Mouse (Mus musculus) kidney, embryonic 16.5 days (tissue): Measurements from ENCODE around the gene Nup88. TPM values are rescaled to one million over a fixed set of nuclear protein-coding genes. Genes with fewer than 3 reads are reported as not detected.

Source experiments
- polyA plus RNA-seq: library from polyadenylated mRNA; unstranded; fragments of >200 nt; fragmentation: Nextera tagmentation; extraction: Ambion mirVana; gene quantifications from 2 replicates; pipeline ENCODE4 v1.2.1, GENCODE M21; 2015

Nup88 gene
- polyA plus RNA-seq, 1 experiment from 2014 or later = 136 TPM

Other genes with a start within 250 kb of the Nup88 start
- 8.6 and 8.7 TPM in 2 replicates for gene Zfp3, start 205.8 kb downstream of the Nup88 start, polyA plus RNA-seq
- 0.20 and 0.22 TPM in 2 replicates for gene Scimp, start 157.4 kb downstream of the Nup88 start, polyA plus RNA-seq
- 29.5 and 31.6 TPM in 2 replicates for gene Rabep1, start 125.2 kb downstream of the Nup88 start, polyA plus RNA-seq
- gene Rpain, start 240 bp upstream of the Nup88 start, polyA plus RNA-seq = 70.7 and 83.0 TPM in 2 replicates
- 277 and 287 TPM in 2 replicates for gene C1qbp, start 13.1 kb upstream of the Nup88 start, polyA plus RNA-seq
- gene Dhx33, start 34.5 kb upstream of the Nup88 start, polyA plus RNA-seq = 23.9 TPM in 2 replicates
- gene Mis12, start 49.6 kb upstream of the Nup88 start, polyA plus RNA-seq = 44.8 and 45.2 TPM in 2 replicates
- gene Derl2, start 49.9 kb upstream of the Nup88 start, polyA plus RNA-seq = 41.9 and 48.6 TPM in 2 replicates
- gene 6330403K07Rik, start 63.5 kb upstream of the Nup88 start, polyA plus RNA-seq = 56.7 and 59.7 TPM in 2 replicates
- 0.06 and 0.14 TPM in 2 replicates for gene Nlrp1a, start 174.7 kb upstream of the Nup88 start, polyA plus RNA-seq